Mouse (Mus musculus): ENCODE results near the gene Slamf9.

DNA sequence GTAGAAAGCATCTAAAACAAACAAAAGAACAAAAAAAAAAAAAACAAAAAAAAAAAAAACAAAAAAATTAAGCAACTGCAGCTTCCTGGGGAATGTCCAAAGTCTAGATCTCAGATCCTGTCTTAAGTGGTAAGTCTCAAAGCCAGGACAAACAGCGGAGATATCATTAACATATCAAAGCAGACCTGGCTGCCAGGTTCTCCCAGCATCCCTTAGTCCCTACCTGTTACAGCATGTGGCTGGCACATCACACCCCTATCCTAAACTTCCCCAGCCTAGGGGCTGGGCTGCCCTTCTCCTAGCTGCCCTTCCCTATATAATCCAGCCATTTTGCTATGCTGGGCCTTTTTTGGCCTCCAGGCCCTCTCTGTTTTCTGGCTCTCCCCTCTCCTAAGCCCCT, 48.7 kb upstream of the Slamf9 start:
- no peak for TF ChIP-seq CTCF (IDR thresholded peaks at IDR 0.05; ENCODE audit: control insufficient read depth, insufficient read depth, insufficient replicate concordance, low read depth, low read length)
- no peak for TF ChIP-seq POLR2A (IDR thresholded peaks at IDR 0.05; ENCODE audit: control insufficient read depth, low read depth, low read length)
